Mouse (Mus musculus) megakaryocyte-erythroid progenitor cell, adult 5-6 weeks (primary cell): ENCODE data around the gene Stx2. TPM values are rescaled to one million over a fixed set of nuclear protein-coding genes. Genes with fewer than 3 reads are reported as not detected.
"Not testable (repeated sequence)": the region's sequence is repeated elsewhere in the genome, so short reads cannot be mapped to it uniquely, and the experiment has no call there.

Experiments used
- ATAC-seq: replicated peaks from 2 replicates; pipeline ENCODE4 v1.8.0; 2016; ENCODE audit warnings: mild to moderate bottlenecking, inconsistent platforms; ENCODE audit not compliant: severe bottlenecking, poor library complexity, low FRiP score, low TSS enrichment
- total RNA-seq, 2 experiments: library from RNA; stranded (forward) in 1 of 2; stranded (reverse) in 1 of 2; fragments of 200-1000, 215-1000 nt in 1 of 2; fragments of >200 nt in 1 of 2; fragmentation: Nextera tagmentation in 1 of 2; gene quantifications; 2 replicates each; pipeline ENCODE4 v1.2.3; 2014 to 2017

Gene Stx2
- total RNA-seq, 2 experiments from 2014 or later: 126 to 146 TPM

DNA sequence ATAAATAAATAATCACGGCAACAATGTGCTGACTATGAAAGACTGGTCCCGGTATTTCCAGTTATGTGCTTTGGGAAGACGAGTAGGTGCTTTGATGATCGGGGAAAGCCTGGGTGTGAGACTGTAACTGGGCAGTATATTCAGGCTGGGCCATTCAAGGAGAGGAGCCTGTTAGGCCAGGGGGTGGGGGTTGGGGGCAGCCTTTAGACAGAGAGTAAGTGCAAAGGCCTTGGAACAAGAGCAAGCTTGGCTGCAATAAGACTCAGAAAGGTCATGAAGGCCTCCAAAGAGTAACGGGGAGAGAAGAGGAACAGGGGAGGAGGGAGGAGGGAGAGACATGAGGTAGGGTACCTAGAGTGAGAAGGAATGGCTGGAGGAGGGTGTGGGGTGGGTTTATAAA lies 7.2 kb upstream of the Stx2 start:
- ATAC-seq: no peak

DNA sequence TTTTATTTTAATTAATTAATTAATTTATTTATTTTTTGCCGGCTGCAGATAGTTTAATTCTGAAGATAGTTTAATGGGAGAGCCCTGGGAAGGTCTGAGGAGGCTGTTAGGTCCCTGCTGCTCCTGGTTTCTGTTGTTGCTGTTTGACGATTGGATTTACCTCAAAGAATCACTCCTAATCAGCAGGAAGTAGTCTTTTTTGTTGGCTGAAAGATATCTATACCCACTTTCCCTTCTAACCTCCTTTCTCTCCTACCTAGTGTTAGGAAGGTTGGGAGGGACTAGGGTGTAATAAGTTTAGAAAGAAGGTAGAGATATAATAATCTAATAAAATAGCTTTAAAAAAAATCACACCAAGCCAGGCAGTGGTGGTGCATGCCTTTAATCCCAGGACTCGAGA lies 6.6 kb upstream of the Stx2 start:
- ATAC-seq: no peak

DNA sequence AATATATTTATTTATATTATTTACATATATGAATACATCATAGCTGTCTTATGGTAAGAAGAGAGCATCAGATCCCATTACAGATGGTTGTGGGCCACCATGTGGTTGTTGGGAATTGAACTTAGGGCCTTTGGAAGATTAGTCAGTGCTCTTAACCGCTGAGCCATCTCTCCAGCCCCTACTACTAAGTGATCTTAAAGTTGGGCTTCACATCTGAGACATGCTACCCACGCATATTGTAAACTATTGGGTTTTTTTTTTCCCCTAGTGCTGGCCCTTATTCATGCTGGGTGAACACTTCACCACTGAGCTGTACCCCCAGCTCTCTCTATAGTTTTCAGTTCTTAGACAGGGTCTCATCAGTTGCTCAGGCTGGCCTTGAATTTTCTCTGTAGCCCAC lies 2.6 kb upstream of the Stx2 start:
- ATAC-seq: no peak

DNA sequence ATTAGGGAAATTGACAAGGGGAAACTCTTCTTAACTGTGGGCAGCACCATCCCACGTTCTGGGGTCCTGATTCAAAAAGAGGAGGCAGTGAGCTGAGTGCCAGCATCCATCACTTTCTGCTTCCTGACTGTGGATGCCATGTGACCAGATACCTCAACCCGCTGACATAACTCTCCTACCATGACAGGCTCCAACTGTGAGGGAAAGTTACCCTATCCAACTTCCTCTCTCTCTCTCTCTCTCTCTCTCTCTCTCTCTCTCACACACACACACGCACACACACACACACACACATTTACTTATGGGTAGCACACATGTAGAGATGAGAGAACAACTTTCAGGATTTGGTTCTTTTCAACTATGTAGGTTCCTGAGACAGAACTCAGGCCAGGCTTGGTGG lies 1.2 kb upstream of the Stx2 start:
- ATAC-seq: no peak

DNA sequence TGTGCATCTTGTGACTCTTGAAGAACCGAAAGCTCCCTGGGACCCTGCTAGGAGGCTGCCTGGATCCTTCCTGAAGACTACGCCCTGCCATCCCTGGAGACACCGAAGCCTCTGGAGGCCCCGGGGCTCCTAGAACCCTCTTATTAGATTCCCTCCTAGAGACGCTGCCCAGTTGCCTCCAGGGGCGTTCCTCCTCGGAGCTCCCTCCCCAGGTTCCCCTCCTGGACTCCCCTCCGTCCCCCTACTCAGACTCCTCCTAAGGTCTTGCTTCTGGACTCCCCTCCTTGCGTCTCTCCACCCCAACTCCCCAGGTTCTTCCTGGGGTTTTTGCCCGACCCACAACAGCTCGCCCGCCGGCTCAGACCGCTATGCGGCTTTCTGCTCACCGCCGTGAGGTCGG lies 366 bp downstream of the Stx2 start:
- peak; percentile 2; the same call in 1 of the 2 replicates for ATAC-seq

DNA sequence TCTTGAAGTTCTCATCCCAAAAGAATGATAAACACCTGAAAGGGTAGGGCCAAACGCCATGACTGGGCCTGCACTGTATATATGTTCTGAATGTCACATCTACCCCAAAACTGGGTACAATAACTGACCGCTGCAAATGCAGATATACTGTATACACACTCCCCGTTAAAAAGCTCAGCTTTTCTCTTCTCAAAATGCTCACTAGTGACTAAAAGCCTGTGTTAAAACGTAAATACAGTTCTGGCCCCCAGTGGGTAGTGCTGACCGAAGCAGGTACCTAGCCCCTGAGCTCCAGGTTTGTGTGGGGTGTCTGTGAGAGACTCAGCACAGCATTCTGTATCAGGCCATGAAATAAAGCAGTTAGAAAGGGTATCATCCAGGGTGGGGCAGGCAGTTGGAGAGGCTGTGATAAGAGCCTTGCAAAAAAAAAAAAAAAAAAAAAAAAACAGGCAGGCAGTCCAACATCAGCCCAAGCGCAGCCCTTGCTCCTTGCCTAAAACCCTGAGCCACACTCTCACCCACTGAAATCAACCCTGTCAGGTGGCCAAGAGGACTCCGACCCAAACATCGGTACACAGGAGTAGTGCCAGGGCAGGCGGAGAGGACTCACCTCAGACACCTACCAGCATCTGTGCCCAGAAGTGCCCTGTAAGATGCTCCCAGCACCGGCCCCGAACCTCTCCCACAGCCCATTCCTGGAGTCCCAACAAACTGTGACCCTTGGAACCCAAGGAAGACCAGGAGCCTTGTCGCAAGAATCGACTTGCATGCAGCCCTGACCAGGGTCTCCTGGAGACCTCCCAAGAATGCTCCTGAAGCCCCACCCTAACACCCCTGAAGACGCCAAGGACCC lies 1.0 kb downstream of the Stx2 start:
- ATAC-seq: peak; percentile 69

DNA sequence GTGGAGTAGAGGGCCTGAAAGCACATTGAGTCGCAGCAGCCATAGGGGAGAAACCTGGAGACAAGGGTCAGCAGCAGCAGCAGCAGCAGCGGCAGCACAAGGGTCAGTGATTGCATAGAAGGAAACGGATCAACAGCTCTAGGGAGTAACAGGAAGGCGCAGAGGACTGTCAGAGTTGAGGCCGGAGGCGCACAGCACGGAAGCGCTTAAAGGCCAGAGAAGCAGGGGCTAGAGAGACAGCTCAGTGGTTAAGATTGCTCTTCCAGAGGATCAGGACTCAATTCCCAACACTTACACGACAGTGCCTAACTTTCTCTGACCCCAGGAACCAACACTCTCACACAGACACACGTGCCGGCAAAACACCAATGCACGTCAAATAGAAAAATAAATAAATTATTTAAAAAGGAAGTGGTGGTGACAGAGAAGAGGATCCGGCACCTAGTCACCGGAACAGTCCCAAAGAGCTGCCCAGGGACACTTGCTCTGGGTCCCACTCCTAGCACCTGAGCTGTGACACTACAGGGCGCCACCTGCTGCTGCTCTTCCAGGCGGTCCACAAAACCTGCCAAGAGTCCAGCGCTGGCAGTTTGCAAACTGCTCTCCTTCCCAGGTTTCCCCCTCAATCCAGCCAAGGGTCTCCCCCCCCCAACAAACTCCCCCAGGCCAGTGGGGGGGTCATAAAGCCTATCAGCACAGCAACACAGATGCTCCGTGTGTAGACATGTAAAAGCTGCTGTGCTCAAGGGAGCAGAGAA lies 2.2 kb downstream of the Stx2 start:
- ATAC-seq: no peak

DNA sequence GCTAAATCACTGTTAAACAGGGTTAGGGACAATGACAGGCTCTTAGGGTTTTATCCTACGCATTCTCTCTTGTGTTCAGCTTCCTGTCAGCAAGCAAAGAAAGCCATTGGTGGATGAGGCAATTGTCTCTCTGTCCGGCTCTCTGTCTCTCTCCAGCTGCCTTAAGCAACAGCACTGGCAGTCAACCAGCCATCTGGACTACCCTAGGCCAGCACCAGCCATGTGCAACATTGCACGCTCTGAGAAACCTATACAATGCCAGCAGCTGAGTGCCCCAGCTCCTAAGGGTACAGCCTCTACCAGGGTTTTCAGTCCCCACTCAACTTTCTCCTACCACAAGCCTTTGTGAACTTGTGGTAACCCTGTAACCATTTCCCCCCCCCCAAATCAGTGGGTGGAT lies 3.0 kb downstream of the Stx2 start:
- ATAC-seq: no peak

DNA sequence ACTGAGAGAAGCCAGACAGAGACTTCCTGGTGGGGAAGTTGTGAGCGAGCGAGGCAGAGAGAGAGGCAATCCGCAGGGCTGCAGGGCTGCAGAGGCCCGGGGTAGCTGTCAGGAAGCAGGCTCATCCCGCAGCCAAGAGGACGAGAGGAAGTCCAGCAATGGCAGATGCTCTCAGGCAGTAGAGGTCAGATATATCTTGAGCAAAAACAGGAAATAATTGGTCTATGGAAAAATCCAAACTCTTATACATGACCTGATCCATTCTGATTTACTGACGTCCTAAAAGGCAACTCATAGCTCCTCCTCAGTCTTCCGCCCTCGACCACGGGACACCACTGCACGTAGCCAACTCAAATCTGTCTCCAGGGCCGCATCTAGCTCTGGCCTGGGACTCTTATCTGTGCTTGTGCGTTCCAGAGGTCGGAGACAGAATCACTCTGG lies 5.8 kb downstream of the Stx2 start:
- no peak for ATAC-seq

DNA sequence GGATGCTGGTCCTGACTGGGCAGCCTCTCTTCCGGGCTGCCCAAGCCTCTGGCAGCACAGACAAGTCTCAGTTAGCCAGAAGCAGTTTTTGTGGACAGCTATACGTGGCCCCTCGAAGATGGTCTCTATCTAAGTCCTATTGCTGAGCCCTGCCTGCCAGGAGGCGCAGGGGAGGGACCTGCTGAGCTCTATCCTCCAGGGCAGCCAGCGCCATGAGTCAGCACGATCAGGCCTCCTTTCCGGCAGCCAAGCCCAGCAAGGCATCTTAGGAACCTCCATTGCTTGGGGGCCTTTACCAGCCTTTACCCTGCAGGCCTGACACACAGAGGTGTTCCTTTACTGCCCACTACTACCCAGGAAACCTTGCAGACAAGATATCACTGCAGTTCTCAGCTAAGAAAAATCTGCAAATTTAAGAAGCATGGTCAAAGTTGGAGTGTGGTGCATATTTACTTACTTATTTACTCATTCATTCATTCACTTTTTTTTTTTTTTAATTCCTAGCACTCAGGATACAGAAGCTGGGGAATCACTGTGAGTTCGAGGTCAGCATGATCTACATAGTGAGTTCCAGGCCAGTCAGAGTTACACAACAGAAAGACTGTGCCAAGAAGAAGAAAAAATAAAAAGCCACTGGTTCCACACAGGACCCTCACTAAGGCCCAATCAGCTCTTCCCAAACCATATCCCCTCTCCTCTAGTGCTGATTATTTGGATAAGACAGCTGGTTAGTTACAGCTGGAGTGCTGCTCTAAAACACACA lies 7.5 kb downstream of the Stx2 start:
- peak; percentile 91 for ATAC-seq

DNA sequence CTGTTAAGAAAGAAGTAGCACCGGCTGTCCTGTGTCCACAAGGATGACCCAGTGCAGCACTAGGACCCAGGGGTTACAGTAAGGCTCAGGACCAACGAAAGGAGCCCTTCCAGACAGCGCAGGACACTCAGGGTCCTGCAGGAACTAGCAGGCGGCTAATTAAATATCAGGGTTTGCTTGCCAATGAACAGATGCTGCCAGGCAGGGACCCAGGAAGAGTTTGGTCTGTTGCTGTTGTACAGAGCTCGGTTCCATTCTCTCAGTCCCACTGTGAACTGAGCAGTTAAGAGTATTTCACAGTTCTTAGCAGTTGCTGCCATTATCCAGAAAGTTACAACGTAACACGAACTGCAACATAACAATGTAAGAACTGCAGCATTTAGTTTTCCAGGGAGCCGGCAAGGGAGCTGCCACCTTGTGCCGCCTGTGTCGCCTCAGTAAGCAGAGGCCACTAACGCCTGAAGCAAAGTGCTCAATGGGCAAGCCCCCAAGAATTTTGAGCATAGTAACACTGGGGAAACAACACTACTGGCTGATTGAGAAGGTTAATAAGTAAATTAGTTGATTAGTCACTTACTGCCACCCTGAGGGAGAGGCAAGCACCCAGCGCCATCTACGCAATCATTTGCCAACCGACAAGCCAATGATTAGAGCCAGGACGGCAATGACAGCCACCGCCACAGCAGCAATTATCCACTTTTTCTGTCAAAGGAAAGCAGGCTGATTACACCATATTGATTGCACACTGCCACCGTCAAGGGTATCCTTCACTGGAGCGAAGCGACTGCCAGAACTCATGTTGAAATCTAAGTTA lies 21.0 kb downstream of the Stx2 start:
- ATAC-seq: no peak

DNA sequence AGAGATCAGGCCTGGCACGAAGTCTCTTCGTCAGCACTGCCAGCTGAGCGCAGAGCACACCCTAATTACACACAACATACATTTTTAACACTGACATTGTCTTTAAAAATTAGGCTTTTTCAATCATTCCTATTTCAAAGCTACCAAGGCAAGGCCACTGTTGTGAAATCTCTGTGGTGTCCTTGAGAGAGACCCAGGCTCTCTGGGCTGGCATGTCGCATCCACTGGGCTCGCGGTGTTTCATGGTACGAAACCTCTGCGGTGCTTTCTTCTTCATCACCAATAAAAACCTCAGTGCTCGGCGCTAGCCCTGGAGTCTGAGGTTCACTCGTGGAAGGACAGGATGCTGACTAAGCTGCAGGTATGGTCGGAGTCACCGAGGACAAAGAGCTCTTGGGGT lies 22.4 kb downstream of the Stx2 start:
- ATAC-seq: no peak

DNA sequence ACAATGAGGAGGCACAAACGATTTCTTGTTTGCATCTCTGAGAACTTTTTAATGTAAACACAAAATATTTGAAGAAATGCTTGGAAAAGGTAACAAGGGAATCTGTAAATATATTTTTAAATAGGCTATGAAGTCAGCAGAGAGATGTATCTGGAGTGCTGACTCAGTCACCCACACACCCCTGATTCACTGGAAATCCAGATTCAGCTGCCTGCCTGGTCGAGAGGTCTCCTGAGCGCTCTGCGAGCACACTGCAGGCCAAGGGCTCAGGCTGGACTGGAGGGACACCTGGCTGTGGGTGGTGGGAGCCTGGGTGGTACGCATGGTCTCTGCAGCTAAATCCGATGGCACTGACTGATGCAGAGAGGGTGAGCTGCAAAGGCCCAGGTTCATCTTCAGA lies 23.8 kb downstream of the Stx2 start:
- no peak for ATAC-seq

DNA sequence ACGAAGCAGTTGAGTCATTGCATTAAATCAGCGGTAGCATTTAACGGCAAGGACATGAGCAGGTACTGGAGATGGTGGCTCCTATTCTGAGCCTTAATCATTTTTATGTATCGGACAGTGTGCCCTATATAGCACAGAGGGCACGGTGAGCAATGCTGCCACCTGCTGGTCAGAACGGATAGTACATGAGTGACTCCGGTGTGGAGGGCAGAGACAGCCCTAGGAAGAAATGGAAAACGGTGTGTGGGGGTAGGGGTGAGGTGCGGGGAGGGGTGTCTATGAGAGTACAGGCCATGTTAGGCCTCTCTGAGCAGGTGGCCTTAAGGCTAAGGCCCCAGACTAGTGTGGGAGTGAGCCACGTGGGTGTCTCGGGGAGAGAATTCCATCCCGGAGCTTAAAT lies 26.8 kb downstream of the Stx2 start:
- peak; percentile 84 for ATAC-seq

DNA sequence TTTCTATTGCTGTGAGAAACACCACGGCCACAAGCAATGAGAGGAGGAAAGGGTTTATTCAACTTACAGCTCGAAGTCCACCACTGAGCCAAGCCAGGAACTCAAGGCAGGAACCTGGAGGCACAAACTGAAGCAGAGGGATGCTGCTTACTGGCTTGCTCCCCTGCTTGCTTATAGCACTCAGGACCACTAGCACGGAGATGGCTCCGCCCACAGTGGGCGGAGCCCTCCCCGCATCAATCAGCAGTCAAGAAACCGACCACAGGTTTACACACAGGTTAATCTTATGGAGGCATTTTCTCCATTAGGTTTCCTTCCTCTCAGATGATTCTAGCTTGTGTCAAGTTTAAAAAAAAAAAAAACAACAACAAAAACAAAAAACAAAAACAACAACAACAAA lies 27.5 kb downstream of the Stx2 start:
- no peak for ATAC-seq

DNA sequence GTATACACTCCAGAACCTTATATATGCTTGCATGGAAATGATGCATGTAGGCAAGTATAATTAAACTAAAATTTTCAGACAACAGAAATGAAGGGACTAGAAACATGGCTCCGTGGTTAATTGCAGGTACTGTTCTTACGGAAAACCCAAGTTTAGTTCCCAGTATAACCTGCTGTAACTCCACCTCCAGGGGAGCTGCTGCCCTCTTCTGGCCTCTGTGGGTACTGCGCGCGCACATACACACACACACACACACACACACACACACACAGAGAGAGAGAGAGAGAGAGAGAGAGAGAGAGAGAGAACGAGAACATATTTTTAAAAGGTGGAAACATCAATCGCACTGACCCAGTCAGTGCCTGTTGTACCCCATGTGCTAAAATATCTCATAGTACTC lies 29.4 kb downstream of the Stx2 start:
- no peak for ATAC-seq

DNA sequence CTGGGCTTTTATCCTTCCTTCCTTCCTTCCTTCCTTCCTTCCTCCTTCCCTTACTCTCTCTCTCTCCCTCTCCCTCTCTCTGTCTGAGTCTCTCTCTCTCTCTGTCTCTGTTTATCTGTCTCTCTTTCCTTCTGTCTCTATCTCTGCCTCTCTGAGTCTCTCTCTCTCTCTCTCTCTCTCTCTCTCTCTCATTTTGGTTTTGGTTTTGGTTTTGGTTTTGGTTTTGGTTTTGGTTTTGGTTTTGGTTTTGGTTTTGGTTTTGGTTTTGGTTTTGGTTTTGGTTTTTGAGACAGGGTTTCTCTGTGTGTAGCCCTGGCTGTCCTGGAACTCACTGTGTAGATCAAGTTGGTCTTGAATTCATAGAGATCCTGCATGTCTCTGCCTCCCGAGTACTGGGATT lies 30.9 kb downstream of the Stx2 start:
- not testable (repeated sequence) for ATAC-seq

DNA sequence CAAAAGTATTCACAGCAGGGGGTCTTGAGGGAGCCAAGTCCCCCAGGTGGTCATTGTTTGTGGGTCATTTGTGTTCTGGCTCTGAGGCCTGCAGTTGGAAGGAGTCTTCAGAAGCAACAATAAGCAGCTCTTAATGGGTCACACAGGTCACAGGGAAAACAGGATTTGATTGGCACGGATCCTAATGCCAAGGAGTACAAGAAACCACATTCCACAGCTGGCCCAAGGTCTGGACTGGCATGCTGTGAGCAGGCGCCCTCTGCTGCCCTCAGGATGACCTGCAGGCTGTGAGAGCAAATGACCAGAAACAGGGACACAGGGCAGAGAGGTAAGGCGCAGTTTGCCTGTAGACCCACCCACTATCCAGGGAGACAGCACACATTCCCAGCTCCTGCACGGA lies 32.1 kb downstream of the Stx2 start:
- ATAC-seq: peak; percentile 73

DNA sequence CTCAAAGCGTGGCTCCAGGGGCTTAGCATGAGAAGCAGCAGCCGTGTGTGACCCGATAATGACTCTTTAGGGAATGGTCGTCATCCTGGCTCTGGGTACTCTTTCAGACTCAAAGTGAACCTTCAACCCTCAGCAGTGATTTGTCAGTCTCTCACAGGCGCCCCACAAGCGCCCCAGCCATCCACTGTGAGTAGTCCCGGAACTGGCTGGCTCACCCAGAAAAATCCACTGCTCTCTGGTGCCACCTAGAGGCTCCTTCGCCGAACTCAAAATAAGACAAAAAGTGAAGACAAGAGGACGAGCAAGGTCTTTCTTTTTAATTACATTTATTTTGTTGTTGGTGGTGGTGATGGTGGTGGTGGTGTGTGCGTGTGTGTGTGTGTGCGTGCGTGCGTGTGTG lies 37.1 kb downstream of the Stx2 start:
- ATAC-seq: peak; percentile 77
